Mouse (Mus musculus): ENCODE measurements around the gene Syne3.

- TF ChIP-seq CTCF (IDR thresholded peaks at IDR 0.05 in 2 of 3, conservative IDR thresholded peaks at IDR 0.05 in 1 of 3; ENCODE audit: control insufficient read depth in 1 of 3, insufficient read depth in 1 of 3, low read depth in 2 of 3, low read length in 3 of 3, poor library complexity in 1 of 3, severe bottlenecking in 1 of 3) (no peak), POLR2A (IDR thresholded peaks at IDR 0.05; ENCODE audit: control insufficient read depth in 1 of 2, insufficient read depth in 1 of 2, low read depth in 1 of 2, low read length in 2 of 2, poor library complexity in 1 of 2) (no peak), JUND (IDR thresholded peaks at IDR 0.05; ENCODE audit: low read depth, low read length) (no peak), BHLHE40 (IDR thresholded peaks at IDR 0.05; ENCODE audit: borderline replicate concordance, low read depth, low read length) (no peak), USF2 (IDR thresholded peaks at IDR 0.05; ENCODE audit: borderline replicate concordance in 1 of 2, insufficient read depth in 1 of 2, low read depth in 1 of 2, low read length in 2 of 2) (no peak), GABPA (IDR thresholded peaks at IDR 0.05; ENCODE audit: low read depth, low read length) (no peak), USF1 (IDR thresholded peaks at IDR 0.05; ENCODE audit: low read depth, low read length) (no peak)
These were observed 2.7 kb upstream of the Syne3 start for GRCm38 (mm10) chr12:105012314-105012713.
